Mouse (Mus musculus) lung, postnatal 14 days (tissue): Measurements from ENCODE around the gene Syne4.
A peak's percentile ranks its signal among the peaks of the same experiment; 100 is the strongest.

ENCODE experiments used
- DNase-seq: peaks from one replicate; pipeline ENCODE4 v3.0.0; 2021

Gene Syne4

GRCm38 (mm10) chr7:30314721-30315155 lies at the start of gene Syne4:
Gene Syne4, plus strand, starts transcription at chr7:30314807.
- DNase-seq: no peak

- no peak for DNase-seq
Measured at GRCm38 (mm10) chr7:30265041-30265440, 49.6 kb upstream of the Syne4 start.

DNA sequence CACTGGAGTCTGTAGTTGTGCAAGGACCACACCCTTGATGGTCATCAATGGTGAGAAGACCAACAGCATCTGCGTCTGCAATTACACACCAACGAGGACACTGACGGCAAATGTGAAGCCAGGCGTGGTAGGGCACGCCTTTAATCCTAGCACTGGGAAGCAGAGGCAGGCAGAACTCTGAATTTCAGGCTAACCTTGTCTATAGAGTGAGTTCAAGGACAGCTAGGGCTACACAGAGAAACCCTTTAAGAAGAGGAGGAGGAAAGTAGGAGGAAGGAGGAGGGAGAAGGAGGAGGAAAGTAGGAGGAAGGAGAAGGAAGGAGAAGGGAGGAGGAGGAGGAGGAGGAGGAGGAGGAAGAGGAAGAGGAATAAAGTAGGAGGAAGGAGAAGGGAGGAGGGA lies 49.1 kb upstream of the Syne4 start:
- no peak for DNase-seq

- DNase-seq: no peak
Measured at GRCm38 (mm10) chr7:30265935-30266334, 48.7 kb upstream of the Syne4 start.

- no peak for DNase-seq
Measured at GRCm38 (mm10) chr7:30266780-30267179, 47.8 kb upstream of the Syne4 start.

DNA sequence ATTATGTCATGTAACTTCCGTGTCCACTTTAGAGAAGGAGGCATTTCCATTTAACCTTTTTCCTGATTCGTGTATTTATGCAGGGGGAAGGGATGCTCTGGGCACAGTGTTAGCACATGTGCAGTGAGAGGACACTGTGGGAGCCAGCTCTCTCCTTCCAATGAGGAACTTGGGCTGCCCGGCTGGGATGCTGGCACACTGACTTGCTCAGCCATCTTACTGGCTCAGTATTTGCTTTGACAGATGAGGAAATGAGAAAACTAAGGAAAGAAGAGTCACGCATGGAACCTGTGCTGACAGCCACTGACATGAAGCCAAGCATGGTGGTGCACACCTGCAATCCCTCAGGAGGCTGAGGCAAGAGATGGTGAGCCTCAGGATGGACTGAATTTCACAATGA lies 45.0 kb upstream of the Syne4 start:
- DNase-seq: no peak

DNA sequence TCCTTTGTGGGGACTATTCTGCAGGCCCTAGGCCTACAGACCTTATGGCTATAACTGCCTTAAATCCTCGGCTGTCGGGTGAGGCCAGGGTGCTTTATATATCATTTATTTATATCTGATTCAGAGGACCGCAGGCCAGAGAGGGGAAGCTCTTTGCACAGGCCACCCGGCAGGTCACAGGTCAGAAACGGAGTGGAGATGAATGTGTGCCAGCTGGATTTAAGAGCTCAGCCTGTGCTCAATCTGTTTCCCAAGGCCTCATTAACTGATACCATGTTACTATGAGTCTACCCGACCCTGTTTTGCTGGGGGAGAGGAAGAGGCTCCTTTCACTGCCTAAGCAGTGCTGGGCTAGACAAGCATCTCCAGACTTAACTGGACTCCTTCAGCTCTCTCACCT lies 40.2 kb upstream of the Syne4 start:
- peak; percentile 21 for DNase-seq

GRCm38 (mm10) chr7:30278911-30279310 lies 35.7 kb upstream of the Syne4 start:
- no peak for DNase-seq

GRCm38 (mm10) chr7:30279536-30279935 lies 35.1 kb upstream of the Syne4 start:
- DNase-seq: no peak

- DNase-seq: peak; percentile 93
Measured at GRCm38 (mm10) chr7:30279951-30280669, 34.5 kb upstream of the Syne4 start, which contains the start of the genes Thap8 and Wdr62. Gene Thap8, plus strand, starts transcription at chr7:30280094. Gene Wdr62, minus strand, starts transcription at chr7:30280419.

GRCm38 (mm10) chr7:30280670-30281138 lies 33.9 kb upstream of the Syne4 start:
- DNase-seq: peak; percentile 90

DNA sequence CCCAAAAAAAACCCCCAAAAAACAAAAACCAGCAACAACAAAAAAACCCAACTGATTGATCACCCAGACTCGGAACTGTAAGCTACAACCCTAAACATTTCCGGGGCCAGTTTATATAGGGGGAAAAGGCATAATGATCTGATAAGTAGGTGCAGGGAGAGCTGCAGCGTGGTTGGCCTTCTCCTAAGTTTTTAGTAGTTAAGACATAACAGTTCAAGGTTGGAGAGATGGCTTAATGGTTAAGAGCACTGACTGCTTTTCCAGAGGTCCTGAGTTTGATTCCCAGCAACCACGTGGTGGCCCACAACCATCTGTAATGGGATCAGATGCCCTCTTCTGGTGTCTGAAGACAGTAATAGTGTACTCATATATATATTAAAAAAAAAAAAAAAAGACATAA lies 33.1 kb upstream of the Syne4 start:
- DNase-seq: no peak

DNA sequence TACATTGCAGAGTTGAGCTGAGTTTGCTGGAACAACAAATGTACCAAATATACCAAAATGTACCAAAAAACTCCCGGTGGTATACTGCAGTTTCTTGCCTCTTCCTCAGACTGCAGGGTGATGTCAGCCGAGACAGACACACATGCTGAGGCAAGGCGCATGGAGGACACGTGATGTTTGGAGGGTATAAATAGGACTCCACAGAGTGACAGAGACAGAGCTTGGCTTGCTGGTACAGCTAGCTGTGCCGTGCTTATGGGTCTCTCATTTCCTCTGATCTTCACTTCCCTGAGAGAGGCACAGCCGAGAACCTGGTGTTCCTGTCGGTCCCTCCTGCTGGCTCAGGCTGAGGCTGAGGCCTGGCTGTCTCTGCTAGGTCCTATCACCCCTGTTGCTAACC lies 31.9 kb upstream of the Syne4 start:
- no peak for DNase-seq

- DNase-seq: no peak
Measured at GRCm38 (mm10) chr7:30286701-30287410, 27.8 kb upstream of the Syne4 start.

DNA sequence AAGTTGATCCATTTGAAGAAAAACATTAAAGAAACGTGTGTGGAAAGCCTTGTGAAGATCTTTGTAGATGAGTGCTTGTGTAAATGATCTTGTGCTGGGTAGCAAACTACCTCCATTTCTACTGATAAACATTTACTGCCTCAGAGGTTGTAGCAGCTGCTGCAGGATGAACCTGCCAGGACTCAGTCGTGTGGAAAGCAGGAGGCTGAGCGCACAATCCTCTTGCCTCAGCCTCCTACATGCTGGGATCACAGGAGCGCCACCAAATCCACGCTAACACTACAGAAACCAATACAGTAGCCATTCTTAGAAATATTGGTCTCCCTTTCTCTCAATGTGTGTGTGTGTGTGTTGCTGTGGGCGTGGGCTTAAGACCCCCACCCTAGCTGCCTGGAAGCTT lies 26.6 kb upstream of the Syne4 start:
- DNase-seq: no peak

DNA sequence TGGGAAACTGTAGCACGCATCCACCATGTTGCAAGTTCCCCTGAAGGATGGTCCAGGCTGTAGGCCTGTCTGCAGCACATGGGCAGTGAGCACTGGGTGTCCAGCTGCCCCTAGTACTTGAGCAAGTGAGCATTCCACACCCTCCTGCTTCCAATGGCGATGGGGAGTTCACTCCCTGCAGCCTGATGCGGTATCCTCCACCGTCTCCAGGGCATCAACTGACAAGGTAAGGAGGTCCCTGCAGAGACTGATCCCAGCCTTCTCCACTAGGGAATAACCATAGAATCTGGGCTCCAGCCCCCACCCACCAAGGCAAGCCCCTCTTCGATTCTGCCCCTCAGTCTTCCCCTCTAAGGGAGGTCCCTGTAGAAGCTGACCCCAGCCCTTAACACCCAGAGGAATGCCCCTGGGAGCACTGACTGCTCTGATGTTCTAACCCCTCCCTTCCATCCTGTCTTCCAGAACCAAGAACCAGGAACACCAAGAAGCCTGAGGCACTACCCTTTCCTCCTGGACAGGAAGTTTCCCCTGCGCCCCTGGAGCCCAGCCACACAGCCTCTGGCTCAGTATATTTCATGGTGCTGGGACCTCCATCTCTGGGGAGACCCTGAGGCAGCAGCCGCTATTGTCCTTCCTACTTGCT lies 25.4 kb upstream of the Syne4 start:
- no peak for DNase-seq

GRCm38 (mm10) chr7:30289714-30290399 lies 24.8 kb upstream of the Syne4 start:
- no peak for DNase-seq

DNA sequence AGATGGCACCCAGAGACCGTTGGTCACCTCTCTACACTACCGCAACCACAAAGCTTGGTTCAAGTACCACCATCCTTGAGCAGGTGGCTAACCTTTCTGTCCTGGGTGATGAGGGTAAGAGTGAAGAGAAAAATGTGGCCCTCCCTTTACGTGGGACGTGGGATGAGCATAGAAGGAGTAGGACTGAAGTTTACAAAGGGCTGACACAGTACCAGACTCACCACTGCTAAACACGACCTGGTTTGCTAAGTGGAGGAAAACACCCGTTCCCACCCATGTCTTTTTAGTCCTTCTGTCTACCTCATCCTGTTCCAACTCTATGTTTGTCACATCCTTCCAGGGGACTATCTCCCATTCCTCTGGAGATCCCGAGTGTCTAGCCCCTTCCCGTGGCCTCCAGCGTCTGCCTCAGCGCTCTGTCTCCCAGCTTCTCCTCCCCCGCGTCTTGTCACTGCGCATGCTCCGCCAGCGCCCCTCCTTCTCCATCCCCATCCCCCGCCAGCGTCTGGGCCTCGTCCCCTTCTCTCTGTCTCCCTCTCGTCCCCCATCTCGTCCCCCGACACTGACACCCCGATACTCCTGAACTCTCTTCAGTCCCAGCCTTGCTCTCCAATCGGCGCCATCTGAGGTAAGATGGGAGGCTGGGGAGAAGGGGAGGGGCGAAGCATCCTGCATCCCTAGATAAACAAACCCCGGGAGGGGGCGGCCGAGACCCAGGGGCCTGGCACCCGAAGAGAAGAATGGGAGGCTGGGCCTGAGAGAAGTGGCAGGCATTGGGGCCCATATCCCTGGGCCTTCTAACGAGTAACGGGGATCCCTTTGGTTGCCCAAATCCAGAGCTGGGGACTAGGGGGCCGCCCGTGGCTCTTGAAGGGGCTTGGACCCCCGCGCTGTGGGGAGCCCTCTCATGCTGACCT lies 23.1 kb upstream of the Syne4 start, which contains the start of gene Clip3:
Gene Clip3, plus strand, starts transcription at position 514 of the 917 bp plus-strand sequence.
- peak; percentile 58 for DNase-seq

DNA sequence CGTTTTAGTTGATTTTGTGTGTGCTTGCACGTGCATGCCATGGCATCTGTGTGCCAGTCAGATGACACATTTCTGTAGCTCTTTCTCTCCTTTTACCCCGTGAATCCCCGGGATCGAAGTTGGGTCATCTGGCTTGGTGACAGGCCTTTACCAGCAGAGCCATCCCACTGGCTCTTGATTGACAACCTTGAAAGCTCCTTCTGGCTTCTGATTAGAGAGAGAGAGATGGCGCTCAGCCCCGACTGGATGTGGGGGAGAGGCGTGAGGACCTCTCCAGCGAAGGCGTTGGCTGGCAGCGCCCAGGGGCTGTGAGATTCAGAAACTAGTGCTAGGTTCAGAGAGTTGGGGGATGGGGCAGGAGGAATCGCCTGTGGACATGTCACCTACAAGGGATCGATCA lies 20.8 kb upstream of the Syne4 start:
- DNase-seq: no peak

GRCm38 (mm10) chr7:30294296-30294695 lies 20.3 kb upstream of the Syne4 start:
- DNase-seq: no peak

- peak; percentile 22 for DNase-seq
Measured at GRCm38 (mm10) chr7:30295103-30295502, 19.5 kb upstream of the Syne4 start.

DNA sequence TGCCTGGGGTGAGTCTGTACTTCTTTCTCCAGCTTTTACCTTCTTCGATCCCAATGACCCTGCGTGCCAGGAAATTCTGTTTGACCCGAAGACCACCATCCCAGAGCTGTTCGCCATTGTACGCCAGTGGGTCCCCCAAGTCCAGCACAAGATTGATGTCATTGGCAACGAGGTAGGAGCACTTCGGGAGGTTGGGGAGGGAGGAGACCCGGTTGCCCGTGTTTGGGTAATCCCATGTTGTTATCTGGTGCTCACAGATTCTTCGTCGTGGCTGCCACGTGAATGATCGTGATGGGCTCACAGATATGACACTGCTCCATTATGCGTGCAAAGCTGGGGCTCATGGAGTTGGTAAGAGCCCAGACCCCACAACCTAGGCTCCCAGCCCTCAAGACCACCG lies 17.8 kb upstream of the Syne4 start:
- no peak for DNase-seq
